Mouse (Mus musculus) natural killer cell, adult 2 months (primary cell): ENCODE measurements around the gene Clec4b2.
"Not testable (repeated sequence)": the region's sequence is repeated elsewhere in the genome, so short reads cannot be mapped to it uniquely, and the experiment has no call there.

Experiments used
- DNase-seq, 2 experiments: peaks; one replicate each; pipeline ENCODE4 v3.0.0; 2022; ENCODE audit warnings: low spot score in 2 of 2

The Clec4b2 gene

GRCm38 (mm10) chr6:123172593-123172992 is at the start of gene Clec4b2:
Gene Clec4b2, plus strand, starts transcription at chr6:123172893.
- DNase-seq: no peak

- DNase-seq: no peak
Observed at GRCm38 (mm10) chr6:123123195-123123594, 49.5 kb upstream of the Clec4b2 start.

- DNase-seq: no peak
Observed at GRCm38 (mm10) chr6:123127173-123127572, 45.5 kb upstream of the Clec4b2 start.

GRCm38 (mm10) chr6:123137766-123138526 is 34.7 kb upstream of the Clec4b2 start:
- not testable (repeated sequence) for DNase-seq

GRCm38 (mm10) chr6:123170106-123170505 is 2.6 kb upstream of the Clec4b2 start:
- no peak for DNase-seq

GRCm38 (mm10) chr6:123171040-123171439 is 1.7 kb upstream of the Clec4b2 start:
- DNase-seq: no peak

GRCm38 (mm10) chr6:123175549-123175948 is 2.9 kb downstream of the Clec4b2 start:
- DNase-seq: no peak

GRCm38 (mm10) chr6:123184862-123185261 is 12.2 kb downstream of the Clec4b2 start:
- DNase-seq: not testable (repeated sequence)

GRCm38 (mm10) chr6:123207187-123208076 is 34.7 kb downstream of the Clec4b2 start:
- DNase-seq: no peak

- not testable (repeated sequence) for DNase-seq
Observed at GRCm38 (mm10) chr6:123208077-123208439, 35.4 kb downstream of the Clec4b2 start.

- no peak for DNase-seq
Observed at GRCm38 (mm10) chr6:123211726-123212125, 39.0 kb downstream of the Clec4b2 start.

- DNase-seq: no peak
Observed at GRCm38 (mm10) chr6:123227519-123228166, 55.0 kb downstream of the Clec4b2 start.

- DNase-seq: no peak
Observed at GRCm38 (mm10) chr6:123229644-123230043, 57.0 kb downstream of the Clec4b2 start, which contains the start of gene Clec4n. Gene Clec4n, plus strand, starts transcription at chr6:123229843.

GRCm38 (mm10) chr6:123231149-123231548 is 58.5 kb downstream of the Clec4b2 start:
- DNase-seq: no peak

GRCm38 (mm10) chr6:123237582-123237981 is 64.9 kb downstream of the Clec4b2 start:
- no peak for DNase-seq

GRCm38 (mm10) chr6:123244201-123244600 is 71.5 kb downstream of the Clec4b2 start:
- DNase-seq: no peak

GRCm38 (mm10) chr6:123248862-123249261 is 76.2 kb downstream of the Clec4b2 start:
- DNase-seq: not testable (repeated sequence)

GRCm38 (mm10) chr6:123252735-123253134 is 80.0 kb downstream of the Clec4b2 start:
- DNase-seq: no peak
